Mouse (Mus musculus): Measurements from ENCODE around the gene Mrs2.
"Not testable (repeated sequence)": the region's sequence is repeated elsewhere in the genome, so short reads cannot be mapped to it uniquely, and the experiment has no call there.

The Mrs2 gene

DNA sequence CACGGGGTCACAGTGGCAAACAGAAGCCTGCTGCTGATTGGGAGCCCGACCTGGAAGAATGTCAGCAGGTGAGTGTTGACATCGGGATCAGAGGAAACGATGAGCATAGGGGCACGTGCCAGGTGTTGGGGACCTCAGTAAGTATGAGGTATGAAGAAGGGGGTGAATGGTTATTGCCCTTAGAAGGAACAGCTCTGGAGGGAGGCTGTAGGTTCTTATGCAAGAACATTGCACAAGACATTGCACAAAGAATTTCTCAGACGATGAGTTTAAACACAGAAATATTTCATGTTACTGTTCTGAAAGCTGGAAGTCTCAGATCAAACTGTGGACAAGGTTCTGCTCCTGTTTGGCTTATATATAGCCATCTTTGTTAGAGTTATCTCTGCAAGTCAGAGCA is 39.1 kb downstream of the Mrs2 start:
- DNase-seq (ENCODE audit: extremely low spot score, low read depth, low spot score), result no peak

DNA sequence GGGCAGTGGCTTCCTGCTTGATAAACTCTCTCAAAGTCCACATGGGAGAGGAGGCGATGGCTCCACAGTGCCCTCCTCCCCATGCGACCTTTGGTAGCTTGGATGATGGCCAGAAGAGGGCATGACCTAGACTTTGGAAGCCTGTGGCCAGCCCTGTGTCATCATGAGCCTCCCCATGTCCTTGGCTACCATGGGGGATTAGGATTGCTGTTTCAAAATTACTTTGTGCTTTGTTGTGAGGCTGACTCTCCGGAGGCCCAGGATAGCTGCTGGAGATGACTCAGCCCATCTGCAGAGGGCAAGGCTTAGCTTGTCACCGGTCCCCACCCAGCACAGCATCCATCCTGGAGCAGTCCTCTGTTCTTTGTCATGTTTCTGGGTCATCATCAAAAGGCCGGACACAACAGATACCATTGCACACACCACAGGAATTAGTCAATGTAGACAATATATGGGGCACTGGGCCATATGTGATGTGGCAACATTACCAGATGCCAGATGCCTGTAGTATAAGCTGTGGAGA is 42.3 kb downstream of the Mrs2 start:
- no peak for DNase-seq (ENCODE audit: extremely low spot score, low read depth, low spot score)

DNA sequence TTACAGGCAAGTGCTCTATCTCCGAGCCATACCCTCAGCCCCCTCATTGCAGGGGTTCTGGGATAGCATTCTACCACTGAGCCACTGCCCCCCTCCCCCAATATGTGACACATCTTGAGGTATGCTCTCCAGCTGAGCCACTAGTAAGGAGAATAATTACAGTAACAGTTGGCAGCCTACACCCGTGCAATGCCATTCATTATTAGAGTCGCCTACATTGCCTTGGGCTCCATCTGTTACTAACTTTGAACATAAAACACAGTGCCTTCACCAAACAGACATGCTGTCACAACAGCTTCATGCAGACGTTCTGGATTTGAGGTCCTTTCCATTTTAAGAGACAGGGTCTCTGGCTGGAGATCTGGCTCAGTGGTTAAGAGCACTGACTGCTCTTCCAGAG is 43.8 kb downstream of the Mrs2 start:
- no peak for DNase-seq (ENCODE audit: extremely low spot score, low read depth, low spot score)

DNA sequence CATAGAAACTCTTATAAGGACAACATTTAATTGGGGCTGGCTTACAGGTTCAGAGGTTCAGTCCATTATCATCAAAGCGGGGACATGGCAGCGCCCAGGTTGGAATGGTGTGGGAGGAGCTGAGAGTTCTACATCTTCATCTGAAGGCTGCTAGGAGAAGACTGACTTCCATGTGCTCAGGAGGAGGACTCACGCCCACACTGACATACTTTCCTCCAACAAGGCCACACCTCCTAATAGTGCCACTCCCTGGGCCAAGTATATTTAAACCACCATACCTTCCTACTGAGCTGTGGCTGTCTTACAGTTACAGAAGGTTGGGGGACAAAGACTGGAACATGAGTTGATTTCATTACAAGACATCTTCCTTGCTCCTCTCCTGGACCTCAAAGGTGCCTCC is 48.4 kb downstream of the Mrs2 start:
- DNase-seq (ENCODE audit: extremely low spot score, low read depth, low spot score), result not testable (repeated sequence)

DNA sequence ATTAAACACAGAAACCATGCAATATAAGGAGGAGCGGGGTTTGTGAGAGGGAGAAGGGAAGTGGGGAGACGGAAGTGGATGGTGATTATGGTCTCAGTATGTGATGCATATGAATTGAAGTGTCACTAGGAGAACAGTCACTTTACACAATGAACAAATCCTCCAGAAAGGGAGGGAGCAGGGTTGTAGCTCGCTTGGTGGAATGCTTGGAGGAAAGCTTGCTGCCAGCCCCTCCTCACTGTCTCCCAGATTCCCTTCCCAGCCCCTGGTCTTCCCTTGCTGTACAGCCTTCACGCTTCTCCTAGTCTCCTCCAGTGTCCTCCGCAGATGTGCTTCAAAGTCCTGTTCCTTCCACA is 54.4 kb downstream of the Mrs2 start:
- no peak for DNase-seq (ENCODE audit: extremely low spot score, low read depth, low spot score)

DNA sequence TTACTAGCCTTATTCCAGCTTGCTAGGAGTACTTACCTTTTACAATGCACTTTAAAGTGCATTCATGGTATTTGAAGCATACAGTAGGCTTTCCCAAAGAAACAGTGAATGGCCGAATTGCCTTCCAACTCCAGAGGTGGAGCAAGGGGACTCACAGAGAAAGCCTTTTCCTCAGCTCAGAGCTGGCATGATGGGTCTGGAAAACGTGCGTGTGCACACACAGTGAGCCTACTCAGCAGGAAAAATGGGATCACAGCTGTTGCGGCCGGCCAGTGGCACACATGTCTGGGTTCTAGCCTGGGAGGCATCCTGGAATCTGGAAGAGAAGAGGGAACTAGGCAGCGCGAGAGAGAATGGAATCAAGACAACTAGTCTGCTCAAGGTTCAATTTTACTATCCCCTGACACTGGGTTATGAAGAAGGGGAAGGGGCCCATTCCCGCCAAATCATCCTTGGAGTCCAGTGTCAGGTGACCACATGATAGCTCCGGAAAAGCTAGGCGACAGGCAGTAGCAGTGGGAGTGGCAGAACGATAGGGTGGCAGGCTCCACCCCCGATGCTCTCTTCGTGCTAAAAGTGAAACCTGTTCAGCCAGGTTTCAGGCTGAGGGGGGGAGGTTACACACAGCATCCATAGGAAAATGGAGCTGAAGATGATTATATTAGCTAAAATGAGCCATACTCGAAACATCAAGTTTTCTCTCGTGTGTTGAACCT is 54.9 kb downstream of the Mrs2 start:
- DNase-seq (ENCODE audit: extremely low spot score, low read depth, low spot score), result no peak

DNA sequence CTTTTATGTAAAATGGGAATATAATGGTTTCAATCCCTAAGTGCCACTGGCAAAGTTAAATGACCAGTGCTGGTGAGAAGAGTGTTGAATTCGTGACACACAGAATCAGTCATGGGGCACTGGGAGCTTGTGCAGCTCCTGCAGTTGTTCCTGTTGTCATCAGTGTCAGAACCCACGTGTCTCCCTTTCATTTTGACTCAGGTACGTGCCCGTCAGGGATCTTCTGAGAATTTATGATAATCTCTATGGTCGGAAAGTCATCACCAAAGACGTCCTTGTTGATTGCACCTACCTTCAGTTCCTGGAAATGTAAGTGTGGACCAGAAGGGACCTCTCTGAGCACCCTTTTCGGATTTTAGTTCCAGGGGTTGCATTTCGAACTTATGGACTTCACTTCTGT is 58.1 kb downstream of the Mrs2 start:
- DNase-seq (ENCODE audit: extremely low spot score, low read depth, low spot score), result no peak

DNA sequence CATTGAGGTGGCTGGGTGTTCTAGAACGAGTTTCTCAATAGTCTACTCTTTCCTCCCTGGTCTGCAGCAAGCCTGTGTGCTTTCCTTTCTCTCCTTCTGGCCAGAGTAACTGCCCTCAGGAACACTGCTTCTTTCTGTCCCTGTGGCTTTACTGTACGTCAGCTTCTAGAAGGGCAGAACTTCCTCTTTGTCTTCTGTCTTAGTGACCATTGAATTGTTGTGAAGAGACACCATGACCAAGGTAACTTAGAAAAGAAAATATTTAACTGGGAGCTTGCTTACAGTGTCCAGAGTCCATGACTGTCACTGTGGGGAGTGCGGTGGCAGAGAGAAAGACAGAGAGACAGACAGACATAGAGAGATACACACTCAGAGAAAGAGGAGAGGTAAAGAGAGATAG is 60.1 kb downstream of the Mrs2 start:
- DNase-seq (ENCODE audit: extremely low spot score, low read depth, low spot score), result no peak

DNA sequence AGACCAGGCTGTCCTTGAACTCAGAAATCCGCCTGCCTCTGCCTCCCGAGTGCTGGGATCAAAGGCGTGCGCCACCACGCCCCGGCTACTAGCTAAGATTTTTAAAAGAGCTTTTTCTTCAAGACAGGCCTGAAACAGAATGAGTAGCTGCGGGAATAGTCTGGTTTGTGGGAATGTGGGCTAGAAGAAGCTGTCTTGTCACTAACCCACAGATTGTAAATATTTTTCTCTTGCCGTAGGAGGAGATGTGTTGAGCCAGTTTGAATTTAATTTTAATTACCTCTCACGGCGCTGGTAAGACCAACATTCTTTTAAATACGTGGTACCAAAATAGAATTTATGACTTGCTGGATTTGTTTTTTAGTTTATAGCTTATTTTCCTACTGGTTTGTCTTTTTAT is 61.5 kb downstream of the Mrs2 start:
- DNase-seq (ENCODE audit: extremely low spot score, low read depth, low spot score), result no peak

DNA sequence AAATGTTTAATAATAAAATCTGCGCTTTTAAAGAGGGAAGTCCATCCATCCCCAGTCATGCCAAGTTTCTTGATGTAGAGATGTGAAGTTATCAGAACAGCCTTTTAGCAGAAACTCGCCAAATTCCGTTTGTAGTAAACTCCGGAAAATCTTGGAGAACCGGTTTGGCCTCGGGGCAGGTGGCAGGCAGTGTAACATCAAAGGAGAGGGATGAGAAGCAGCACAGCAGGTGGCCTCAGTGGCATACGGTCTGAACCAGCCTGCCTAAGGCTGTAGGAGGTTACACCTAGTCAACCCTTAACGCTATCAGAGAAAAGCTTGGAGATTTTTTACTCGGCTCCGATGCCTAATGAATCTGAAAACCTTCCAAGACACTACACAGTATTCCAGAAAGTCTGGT is 64.7 kb downstream of the Mrs2 start:
- DNase-seq (ENCODE audit: extremely low spot score, low read depth, low spot score), result no peak

DNA sequence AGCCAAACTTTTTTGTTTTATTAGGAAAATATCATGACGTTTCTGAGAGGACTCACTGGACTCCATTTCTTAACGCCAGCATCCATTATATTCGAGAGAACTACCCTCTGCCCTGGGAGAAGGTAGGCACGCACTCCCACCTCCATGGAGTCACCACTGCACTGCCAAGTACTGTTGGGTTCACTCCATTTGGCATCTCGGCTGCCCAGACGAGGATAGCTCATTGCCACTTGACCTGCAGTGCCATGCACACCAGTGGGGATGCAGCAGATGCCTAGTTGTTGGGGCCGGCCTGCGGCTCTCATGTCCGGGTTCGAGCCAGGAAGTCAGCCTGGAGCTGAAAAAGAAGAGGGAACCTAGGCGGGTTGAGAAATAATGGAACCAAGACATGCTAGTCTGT is 65.1 kb downstream of the Mrs2 start:
- no peak for DNase-seq (ENCODE audit: extremely low spot score, low read depth, low spot score)

DNA sequence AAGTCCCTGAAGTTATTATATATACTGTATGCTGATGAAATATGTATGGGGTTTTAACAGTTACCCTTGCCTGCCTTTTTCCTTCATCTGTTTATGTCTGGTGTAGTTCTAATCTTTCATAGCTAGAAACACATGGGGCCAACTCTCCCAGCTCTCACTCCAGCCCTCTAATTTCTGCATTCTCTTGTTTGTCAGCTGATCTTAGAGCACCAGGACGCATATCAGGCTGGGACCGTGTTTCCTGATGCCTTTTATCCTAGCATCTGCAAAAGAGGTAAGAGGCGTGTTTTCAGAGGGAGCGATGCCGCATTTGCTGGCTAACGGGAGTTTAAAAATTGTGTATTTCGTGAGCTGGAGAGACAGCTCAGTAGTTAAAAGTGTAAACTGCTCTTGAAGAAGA is 67.5 kb downstream of the Mrs2 start:
- DNase-seq (ENCODE audit: extremely low spot score, low read depth, low spot score), result no peak

DNA sequence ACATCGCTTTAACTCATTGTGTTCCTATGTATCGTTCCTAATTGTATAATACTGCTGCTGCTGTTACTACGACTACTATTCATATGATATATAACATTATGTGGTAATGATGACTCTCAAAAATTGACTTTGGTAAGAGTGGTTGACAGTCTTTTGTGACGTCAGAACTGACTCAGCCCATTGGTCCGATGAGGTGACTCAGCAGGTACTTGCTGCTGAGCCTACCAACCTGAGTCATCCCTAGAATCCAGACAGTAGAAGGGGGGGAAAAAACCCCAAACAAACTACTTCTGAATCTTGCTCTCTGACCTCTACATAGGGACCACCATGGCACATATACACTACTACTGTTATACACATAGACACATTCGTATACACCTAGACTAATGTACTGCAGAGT is 71.3 kb downstream of the Mrs2 start:
- DNase-seq (ENCODE audit: extremely low spot score, low read depth, low spot score), result no peak

DNA sequence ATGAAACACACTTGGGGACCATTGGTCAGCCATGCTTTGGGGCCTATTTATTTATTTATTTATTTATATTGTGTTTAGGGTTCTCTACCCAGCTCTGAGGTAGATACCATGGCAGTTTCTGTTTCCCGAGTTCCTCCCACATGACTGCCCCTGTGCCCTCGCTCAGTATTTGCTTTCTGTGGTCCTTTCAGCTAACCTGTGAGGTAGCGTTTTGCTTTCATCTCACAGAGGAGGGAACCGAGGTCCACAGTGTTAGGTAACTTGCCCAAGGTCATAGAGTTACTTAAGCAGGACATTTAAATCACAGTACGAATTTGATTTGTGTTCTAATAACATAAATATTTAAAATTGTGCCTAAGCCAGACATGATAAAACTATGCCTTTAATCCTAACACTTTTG is 73.0 kb downstream of the Mrs2 start:
- DNase-seq (ENCODE audit: extremely low spot score, low read depth, low spot score), result no peak

DNA sequence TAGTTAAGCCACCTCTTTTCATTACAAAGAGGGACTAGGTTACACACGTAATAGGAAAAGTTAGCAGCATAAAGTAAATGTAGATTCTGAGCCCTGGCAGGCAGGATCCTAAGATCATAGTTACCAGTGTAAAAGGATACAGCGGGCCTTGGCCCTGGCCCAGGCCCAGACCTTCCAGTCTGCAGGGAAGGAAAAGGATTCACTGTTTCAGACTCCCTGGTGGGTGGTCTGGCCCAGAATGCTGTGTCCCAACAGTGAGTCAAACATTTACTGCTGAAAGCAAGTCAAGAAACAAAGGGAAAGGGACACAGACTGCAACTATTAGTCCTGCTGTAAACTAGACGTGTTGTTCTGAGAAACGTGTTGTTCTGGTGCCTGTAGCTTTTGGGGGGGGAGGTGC is 74.6 kb downstream of the Mrs2 start:
- DNase-seq (ENCODE audit: extremely low spot score, low read depth, low spot score), result no peak

DNA sequence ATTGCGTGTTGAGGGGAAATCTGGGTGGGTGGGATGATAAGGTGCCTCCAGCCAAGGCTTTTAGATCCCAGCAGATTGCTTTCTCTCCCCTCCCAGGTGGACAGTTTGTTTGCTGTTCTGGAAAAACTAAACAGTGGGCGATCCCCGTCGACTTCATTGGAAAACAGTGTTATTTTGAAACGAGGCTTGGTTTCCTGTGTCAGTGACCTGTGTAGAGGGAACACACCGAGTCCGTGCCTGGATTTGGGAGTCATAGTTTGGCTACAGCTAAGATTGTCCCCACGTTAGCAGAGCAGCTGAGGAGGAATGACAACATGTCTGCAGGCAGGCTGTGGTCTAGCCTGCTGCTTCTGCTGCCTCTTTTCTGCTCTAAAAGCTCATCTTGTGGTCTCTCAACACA is 76.9 kb downstream of the Mrs2 start:
- DNase-seq (ENCODE audit: extremely low spot score, low read depth, low spot score), result no peak

DNA sequence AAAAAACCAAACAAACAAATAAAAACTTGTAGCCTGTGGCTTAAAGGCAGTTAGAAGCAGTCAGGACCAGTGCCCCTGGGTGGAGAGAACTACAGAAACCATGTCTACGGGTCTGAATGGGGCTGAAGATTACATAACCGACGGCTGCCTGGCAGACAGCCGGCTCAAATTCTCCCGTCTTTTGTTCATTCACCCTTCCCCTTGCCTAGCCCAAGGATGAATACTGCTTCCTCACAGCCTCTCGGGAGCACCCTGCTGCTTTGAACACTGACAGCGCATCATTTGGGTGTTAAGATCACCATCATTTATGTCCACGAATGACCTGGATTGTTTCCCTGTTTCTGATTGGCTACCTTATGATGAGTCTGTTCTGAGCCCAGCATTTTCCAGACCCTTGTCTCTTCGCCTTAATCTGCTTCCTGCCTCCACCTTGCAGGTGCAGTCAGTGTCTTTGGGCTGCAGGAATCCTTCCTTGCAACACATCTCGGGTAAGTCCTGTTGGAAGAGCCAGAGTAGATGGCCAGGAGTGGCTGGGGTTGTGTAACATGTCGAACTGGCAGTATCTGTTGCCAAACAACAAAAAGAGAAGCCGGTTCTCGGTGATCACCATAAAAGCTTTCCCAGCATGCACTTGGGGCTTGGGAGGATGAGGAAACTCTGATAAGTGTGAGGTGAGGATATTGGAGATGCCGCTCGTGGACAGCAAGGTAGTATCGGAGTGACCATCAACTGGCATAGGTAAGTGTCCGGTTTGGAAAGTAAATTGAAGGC is 77.5 kb downstream of the Mrs2 start, which contains the start of gene Gpld1:
Gene Gpld1 (plus strand): TSS at position 641 of the 771 bp plus-strand sequence.
- no peak for DNase-seq (ENCODE audit: extremely low spot score, low read depth, low spot score)

DNA sequence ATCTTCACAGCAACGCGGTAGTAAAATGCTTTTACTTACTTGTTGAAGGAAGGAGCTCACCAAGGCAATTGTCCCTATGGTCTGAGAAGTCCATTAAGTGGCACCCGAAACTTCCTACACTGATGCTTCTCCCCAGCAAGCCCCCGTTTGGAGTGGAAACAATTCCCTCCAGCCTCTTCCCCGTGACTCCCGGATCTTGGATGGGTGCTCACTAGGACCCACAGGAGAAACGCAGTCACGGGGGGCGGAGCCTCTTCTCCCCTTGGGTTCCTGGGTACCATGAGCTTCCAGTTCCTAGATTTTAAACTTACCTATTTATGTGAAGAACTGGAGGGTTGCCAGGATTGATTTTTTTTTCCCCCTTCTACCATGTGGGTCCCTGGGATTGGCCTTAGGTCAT is 80.7 kb downstream of the Mrs2 start:
- DNase-seq (ENCODE audit: extremely low spot score, low read depth, low spot score), result no peak

DNA sequence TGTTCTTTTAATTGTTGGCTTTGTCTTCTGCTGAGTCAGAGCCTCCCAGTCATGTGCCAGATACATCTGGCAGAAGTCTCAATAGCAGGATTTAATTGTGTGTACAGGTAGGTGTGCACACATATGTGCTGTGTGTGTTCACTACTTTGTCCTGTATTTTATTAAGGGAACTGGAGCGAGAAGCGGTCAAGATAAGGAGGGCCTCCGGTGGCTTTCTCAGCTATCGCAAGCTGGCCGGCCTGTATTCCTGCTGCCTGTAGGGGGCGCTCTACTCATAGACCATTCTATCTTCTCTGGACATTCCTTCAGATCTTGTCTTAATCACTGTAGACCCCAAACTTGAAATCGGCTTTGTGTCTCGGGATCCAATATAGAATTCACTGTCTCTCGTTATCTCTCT is 81.5 kb downstream of the Mrs2 start:
- no peak for DNase-seq (ENCODE audit: extremely low spot score, low read depth, low spot score)

DNA sequence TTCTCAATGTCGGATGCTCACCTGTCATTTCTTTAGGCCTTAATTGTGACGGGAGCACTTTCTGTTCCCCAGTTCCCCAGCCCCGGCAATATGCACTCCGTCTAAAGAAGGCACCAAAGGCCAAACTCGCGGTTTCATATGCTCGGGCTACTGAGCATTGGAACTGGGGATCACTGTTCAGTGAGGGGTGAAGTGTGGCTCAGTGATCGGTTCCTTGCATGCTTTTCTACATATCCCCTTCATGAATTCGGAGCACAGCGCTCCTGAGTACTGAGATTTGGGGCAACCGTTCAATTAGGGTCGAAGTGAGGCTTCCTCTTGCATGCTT is 82.4 kb downstream of the Mrs2 start:
- DNase-seq (ENCODE audit: extremely low spot score, low read depth, low spot score), result no peak
